27 mouse cellular contexts compared by ENCODE assay signal in genomic region chr9:117959845-117960244, GRCm38 (mm10).
DNase-seq lines count a peak whose midpoint lies in the region; ATAC-seq and TF ChIP-seq lines count a peak whose summit lies in the region.
"Had no signal": no experiment of that assay in that cellular context is flagged by ENCODE, and none has a peak within 500 bp of the region (broad histone marks: within the 10 kb centered on the region; RNA-seq: fewer than 3 reads in every experiment).

No protein-coding gene starts in this region.

- no peaks in the 10 kb centered on the region for H3K79me2 ChIP-seq in MEL (ENCODE audit: control insufficient read depth, insufficient read depth, low read length, poor library complexity)

- TF ChIP-seq POLR2A in MEL (IDR thresholded peaks at IDR 0.05; ENCODE audit: control insufficient read depth in 1 of 2, insufficient read depth in 1 of 2, low read depth in 1 of 2, low read length in 2 of 2, poor library complexity in 1 of 2): no peak

- H3K4me3 ChIP-seq in MEL (ENCODE audit: control insufficient read depth in 1 of 2, insufficient read depth in 1 of 2, low read depth in 2 of 2, low read length in 2 of 2): no peak overlapping the region
- H3K4me3 ChIP-seq: embryonic facial prominence, embryonic 13.5 days; embryonic facial prominence, embryonic 15.5 days; erythroblast, embryonic 14.5 days; forebrain, embryonic 10.5 days; forebrain, embryonic 12.5 days had no signal

- no peak overlapping the region for H3K9ac ChIP-seq in MEL (ENCODE audit: control insufficient read depth, low read depth, low read length, poor library complexity, severe bottlenecking)
- H3K9ac ChIP-seq: embryonic facial prominence, embryonic 13.5 days; embryonic facial prominence, embryonic 15.5 days; forebrain, embryonic 12.5 days had no signal

- no peak overlapping the region for H3K27ac ChIP-seq in MEL (ENCODE audit: control insufficient read depth, low read depth, low read length)
- H3K27ac ChIP-seq: embryonic facial prominence, embryonic 13.5 days; embryonic facial prominence, embryonic 15.5 days; forebrain, embryonic 10.5 days; forebrain, embryonic 12.5 days had no signal

- TF ChIP-seq CTCF in MEL (IDR thresholded peaks at IDR 0.05 in 2 of 3, conservative IDR thresholded peaks at IDR 0.05 in 1 of 3; ENCODE audit: control insufficient read depth in 1 of 3, insufficient read depth in 1 of 3, low read depth in 2 of 3, low read length in 3 of 3, poor library complexity in 1 of 3, severe bottlenecking in 1 of 3): no peak

- H3K27me3 ChIP-seq in MEL (ENCODE audit: control insufficient read depth in 1 of 2, insufficient read depth in 2 of 2, low read length in 2 of 2): no peaks in the 10 kb centered on the region
- H3K27me3 ChIP-seq: CH12.LX; embryonic facial prominence, embryonic 13.5 days; embryonic facial prominence, embryonic 15.5 days; forebrain, embryonic 12.5 days; Patski had no signal

- 0 out of 2 replicates have a peak, but pooled peaks have one; percentile 29 for ATAC-seq in common myeloid progenitor, adult 5-6 weeks (replicated peaks; ENCODE audit: low read depth, poor library complexity, severe bottlenecking)
- 0 out of 2 replicates have a peak, but pooled peaks have one; percentile 37 for ATAC-seq in megakaryocyte-erythroid progenitor cell, adult 5-6 weeks (replicated peaks; ENCODE audit: low FRiP score, low TSS enrichment, poor library complexity, severe bottlenecking)
- ATAC-seq: activated CD4-positive, CD25-positive, alpha-beta regulatory T cell, adult 4 months; CD4-positive, CD25-positive, alpha-beta regulatory T cell, adult 4 months; forebrain, embryonic 14.5 days; forebrain, embryonic 16.5 days; Patski had no signal

- TF ChIP-seq RAD21 in MEL (IDR thresholded peaks at IDR 0.05; ENCODE audit: low read depth, low read length): no peak

- peak; percentile 61 for DNase-seq in MEL (ENCODE audit: low read depth, low spot score)
- DNase-seq in urinary bladder, postnatal 14 days (ENCODE audit: low spot score): no peak
- DNase-seq in cerebellum, adult 11 months: no peak
- DNase-seq: adrenal gland, adult 8-10 months; adrenal gland, postnatal 14 days; adrenal gland, postnatal 36 days; B cell, adult 2 months; cerebellum, adult 18-20 months; cerebellum, adult 8-10 months; cerebellum, adult 9-11 months; cerebellum, postnatal 14 days; cerebellum, postnatal 36 days; embryo, embryonic 11 days had no signal

- peak; percentile 14 to 56; a peak in 2 of 4 replicates for TF ChIP-seq EP300 in MEL (IDR thresholded peaks at IDR 0.05; ENCODE audit: low read depth in 1 of 2, low read length in 2 of 2)

- H3K36me3 ChIP-seq in MEL (ENCODE audit: control insufficient read depth in 1 of 2, insufficient read depth in 2 of 2, low read length in 2 of 2): peaks cover 0 to 11% of the 10 kb centered on the region in 2 experiments; a peak in 2 of 4 replicates
- H3K36me3 ChIP-seq: embryonic facial prominence, embryonic 13.5 days; embryonic facial prominence, embryonic 15.5 days; forebrain, embryonic 10.5 days; forebrain, embryonic 12.5 days; G1E had no signal

- peaks cover 0 to 2% of the 10 kb centered on the region in 2 experiments; a peak in 2 of 4 replicates for H3K4me1 ChIP-seq in MEL (ENCODE audit: control insufficient read depth in 1 of 2, insufficient read depth in 2 of 2, low read length in 2 of 2)
- H3K4me1 ChIP-seq: embryonic facial prominence, embryonic 15.5 days had no signal

- no peaks in the 10 kb centered on the region for H3K9me3 ChIP-seq in MEL (replicated peaks; ENCODE audit: insufficient read depth, low read length)
- H3K9me3 ChIP-seq: embryonic facial prominence, embryonic 13.5 days; embryonic facial prominence, embryonic 15.5 days; forebrain, embryonic 10.5 days; forebrain, embryonic 12.5 days had no signal

TF ChIP-seq in MEL, 35 proteins besides CTCF, POLR2A, EP300 and RAD21:
- TF ChIP-seq CHD2 (IDR thresholded peaks at IDR 0.05; ENCODE audit: low read length) (no peak), MAZ (IDR thresholded peaks at IDR 0.05; ENCODE audit: low read depth, low read length) (no peak), MXI1 (IDR thresholded peaks at IDR 0.05; ENCODE audit: low read depth, low read length) (no peak), MYB (IDR thresholded peaks at IDR 0.05; ENCODE audit: low read depth, low read length) (no peak), ZMIZ1 (IDR thresholded peaks at IDR 0.05; ENCODE audit: low read depth, low read length) (no peak), HCFC1 (IDR thresholded peaks at IDR 0.05; ENCODE audit: low read depth, low read length) (no peak), JUND (IDR thresholded peaks at IDR 0.05; ENCODE audit: low read depth, low read length) (no peak), BHLHE40 (IDR thresholded peaks at IDR 0.05; ENCODE audit: borderline replicate concordance, low read depth, low read length) (no peak), TAL1 (IDR thresholded peaks at IDR 0.05; ENCODE audit: low read length) (no peak), ETS1 (IDR thresholded peaks at IDR 0.05; ENCODE audit: low read depth, low read length) (peak; percentile 50; the same call in 1 of the 2 replicates), ZKSCAN1 (IDR thresholded peaks at IDR 0.05; ENCODE audit: low read depth, low read length) (no peak), USF2 (IDR thresholded peaks at IDR 0.05; ENCODE audit: borderline replicate concordance in 1 of 2, insufficient read depth in 1 of 2, low read depth in 1 of 2, low read length in 2 of 2) (no peak), GABPA (IDR thresholded peaks at IDR 0.05; ENCODE audit: low read depth, low read length) (no peak), UBTF (IDR thresholded peaks at IDR 0.05; ENCODE audit: borderline replicate concordance, insufficient read depth, low read depth, low read length) (no peak), MAFK (IDR thresholded peaks at IDR 0.05; ENCODE audit: borderline replicate concordance, low read depth, low read length) (no peak), TCF12 (IDR thresholded peaks at IDR 0.05; ENCODE audit: low read depth, low read length) (peak; percentile 70), POLR2AphosphoS5 (IDR thresholded peaks at IDR 0.05; ENCODE audit: borderline replicate concordance, low read depth, low read length) (no peak), TBP (IDR thresholded peaks at IDR 0.05; ENCODE audit: low read depth, low read length) (no peak), SMC3 (IDR thresholded peaks at IDR 0.05; ENCODE audit: low read depth, low read length) (no peak), ELF1 (IDR thresholded peaks at IDR 0.05; ENCODE audit: low read depth, low read length) (no peak), KAT2A (conservative IDR thresholded peaks at IDR 0.05; ENCODE audit: low read depth, low read length) (no peak), SIN3A (IDR thresholded peaks at IDR 0.05; ENCODE audit: low read length) (no peak), GATA1 (IDR thresholded peaks at IDR 0.05; ENCODE audit: low read depth, low read length) (peak; percentile 65), MAX (IDR thresholded peaks at IDR 0.05; ENCODE audit: low read length) (no peak), USF1 (IDR thresholded peaks at IDR 0.05; ENCODE audit: low read depth, low read length) (no peak), ZC3H11A (IDR thresholded peaks at IDR 0.05; ENCODE audit: low read depth, low read length) (no peak), POLR2AphosphoS2 (IDR thresholded peaks at IDR 0.05; ENCODE audit: low read length) (no peak), RCOR1 (IDR thresholded peaks at IDR 0.05; ENCODE audit: low read depth, low read length) (no peak), CHD1 (IDR thresholded peaks at IDR 0.05; ENCODE audit: low read depth, low read length) (no peak), E2F4 (IDR thresholded peaks at IDR 0.05; ENCODE audit: borderline replicate concordance, low read depth, low read length) (no peak), NRF1 (IDR thresholded peaks at IDR 0.05; ENCODE audit: insufficient read depth, low read depth, low read length, poor library complexity, severe bottlenecking) (no peak), MEF2A (IDR thresholded peaks at IDR 0.05; ENCODE audit: extremely low read depth, insufficient replicate concordance, low read depth, low read length, poor library complexity, severe bottlenecking) (peak; percentile 81; the same call in 1 of the 2 replicates), NELFE (IDR thresholded peaks at IDR 0.05; ENCODE audit: low read depth, low read length) (no peak), ZNF384 (IDR thresholded peaks at IDR 0.05; ENCODE audit: low read depth, low read length) (peak; percentile 90), MYC (IDR thresholded peaks at IDR 0.05; ENCODE audit: low read depth, low read length) (no peak)
